Mouse (Mus musculus): ENCODE data around the gene Rarres2.

- no peak for TF ChIP-seq POLR2A (IDR thresholded peaks at IDR 0.05; ENCODE audit: borderline replicate concordance, low read depth, low read length)
- TF ChIP-seq CTCF (IDR thresholded peaks at IDR 0.05; ENCODE audit: low read depth, low read length), result no peak
Observed at GRCm38 (mm10) chr6:48542631-48543030, 30.0 kb downstream of the Rarres2 start.

All from bone marrow macrophage, adult 2 months (primary cell).